Mouse (Mus musculus) liver, postnatal 0 days (tissue): ENCODE measurements around the gene Ppp4r3a. TPM values are rescaled to one million over a fixed set of nuclear protein-coding genes. Genes with fewer than 3 reads are reported as not detected.

Experiments
- ATAC-seq: fragments of 200-750 bp; cut with Nextera tagmentation; 2 replicates; pipeline ENCODE4 v1.8.0; 2017; ENCODE audit warnings: mild to moderate bottlenecking, moderate library complexity
- DNase-seq: peaks from one replicate; pipeline ENCODE4 v3.0.0-alpha.2; 2016
- H3K27ac ChIP-seq: fragments of 300-500 bp; sonication (generic); 2 replicates; pipeline ENCODE4 v1.5.1; 2014; ENCODE audit warnings: antibody characterized with exemption, moderate library complexity, mild to moderate bottlenecking, low read depth
- H3K27me3 ChIP-seq: fragments of 300-500 bp; sonication (generic); 2 replicates; pipeline ENCODE4 v1.6.1; 2014; ENCODE audit warnings: low read length, control low read depth, mixed read lengths; ENCODE audit not compliant: insufficient read depth
- H3K36me3 ChIP-seq: fragments of 300-500 bp; sonication (generic); replicated peaks from 2 replicates; pipeline ENCODE4 v1.6.1; 2014; ENCODE audit warnings: mild to moderate bottlenecking, control low read depth, low read length, moderate library complexity, mixed read lengths; ENCODE audit not compliant: insufficient read depth
- H3K4me1 ChIP-seq: fragments of 300-500 bp; sonication (generic); 2 replicates; pipeline ENCODE4 v1.6.1; 2014; ENCODE audit warnings: antibody characterized with exemption, mild to moderate bottlenecking, control low read depth; ENCODE audit not compliant: insufficient read depth
- H3K4me2 ChIP-seq: fragments of 300-500 bp; sonication (generic); 2 replicates; pipeline ENCODE4 v1.6.1; 2014; ENCODE audit warnings: low read depth, mild to moderate bottlenecking, low read length, moderate library complexity, mixed read lengths
- H3K4me3 ChIP-seq: fragments of 300-500 bp; sonication (generic); 2 replicates; pipeline ENCODE4 v1.5.1; 2014; ENCODE audit warnings: low read depth, low read length
- H3K9ac ChIP-seq: fragments of 300-500 bp; sonication (generic); replicated peaks from 2 replicates; pipeline ENCODE4 v1.6.1; 2014; ENCODE audit warnings: mild to moderate bottlenecking, moderate library complexity
- H3K9me3 ChIP-seq: fragments of 300-500 bp; sonication (generic); 2 replicates; pipeline ENCODE4 v1.6.1; 2016; ENCODE audit warnings: mild to moderate bottlenecking, control low read depth, low read length, mixed read lengths
- CTCF ChIP-seq: sonication (generic); IDR thresholded peaks from 2 replicates; pipeline ENCODE4 v1.5.1; 2016; ENCODE audit warnings: antibody characterized with exemption, low read depth
- EP300 ChIP-seq: IDR thresholded peaks from 2 replicates; pipeline ENCODE4 v1.6.1; 2016; ENCODE audit warnings: antibody characterized with exemption, low read depth, mild to moderate bottlenecking
- WGBS: fragments of 180-500 bp; shearing (Covaris S2); extraction: QIAGEN DNeasy Blood & Tissue Kit; methylation state at CpG from one replicate; pipeline ENCODE4 v1.1.7; 2014; ENCODE audit not compliant: insufficient replicate concordance; 5-methylcytosine and 5-hydroxymethylcytosine counted together
- polyA plus RNA-seq: library from polyadenylated mRNA; unstranded; fragments of >200 nt; fragmentation: Nextera tagmentation; extraction: Ambion mirVana; gene quantifications from 2 replicates; pipeline ENCODE4 v1.2.1, GENCODE M21; 2015

The Ppp4r3a gene
- polyA plus RNA-seq, 1 experiment from 2014 or later: 14.1 TPM

- ATAC-seq: no peak
- Histone ChIP-seq H3K27ac (no peak overlapping the region), H3K36me3 (peaks cover 59% of the 10 kb centered on the region), H3K9me3 (no peaks in the 10 kb centered on the region), H3K4me1 (no peaks in the 10 kb centered on the region), H3K4me3 (no peak overlapping the region), H3K27me3 (no peaks in the 10 kb centered on the region), H3K9ac (no peak overlapping the region), H3K4me2 (no peak overlapping the region)
- DNase-seq: no peak
- no peak for TF ChIP-seq CTCF
- no peak for TF ChIP-seq EP300
Measured at GRCm38 (mm10) chr12:101039956-101040355, 43.5 kb downstream of the Ppp4r3a start.

- WGBS: under 1% methylated on average over 37 of the region's 56 CpGs
- ATAC-seq (peak; percentile 91), DNase-seq (peak; percentile 94)
- TF ChIP-seq EP300 (no peak), CTCF (peak; percentile 91)
- Histone ChIP-seq H3K27ac (peak within 1 kb of the TSS; percentile 87), H3K9me3 (no peaks in the 10 kb centered on the region), H3K27me3 (no peaks in the 10 kb centered on the region), H3K9ac (peak within 1 kb of the TSS; percentile 88), H3K4me1 (peaks cover 34% of the 10 kb centered on the region), H3K36me3 (no peaks in the 10 kb centered on the region), H3K4me2 (peak within 1 kb of the TSS; percentile 100), H3K4me3 (peak within 1 kb of the TSS; percentile 90)
Measured at GRCm38 (mm10) chr12:101028954-101029731, 54.4 kb downstream of the Ppp4r3a start, which contains the start of gene Ccdc88c. Ccdc88c (minus strand) TSS chr12:101029056.

GRCm38 (mm10) chr12:101028247-101028953 lies 55.1 kb downstream of the Ppp4r3a start:
- Histone ChIP-seq H3K9ac (peak overlapping the region; percentile 88), H3K4me1 (peaks cover 37% of the 10 kb centered on the region), H3K27ac (peak overlapping the region; percentile 87), H3K4me2 (peak overlapping the region; percentile 100), H3K27me3 (no peaks in the 10 kb centered on the region), H3K4me3 (peak overlapping the region; percentile 90), H3K36me3 (no peaks in the 10 kb centered on the region), H3K9me3 (no peaks in the 10 kb centered on the region)
- WGBS: under 1% methylated on average over 66 of the region's 67 CpGs
- ATAC-seq: no peak
- DNase-seq: no peak
- TF ChIP-seq CTCF: no peak
- TF ChIP-seq EP300: no peak

DNA sequence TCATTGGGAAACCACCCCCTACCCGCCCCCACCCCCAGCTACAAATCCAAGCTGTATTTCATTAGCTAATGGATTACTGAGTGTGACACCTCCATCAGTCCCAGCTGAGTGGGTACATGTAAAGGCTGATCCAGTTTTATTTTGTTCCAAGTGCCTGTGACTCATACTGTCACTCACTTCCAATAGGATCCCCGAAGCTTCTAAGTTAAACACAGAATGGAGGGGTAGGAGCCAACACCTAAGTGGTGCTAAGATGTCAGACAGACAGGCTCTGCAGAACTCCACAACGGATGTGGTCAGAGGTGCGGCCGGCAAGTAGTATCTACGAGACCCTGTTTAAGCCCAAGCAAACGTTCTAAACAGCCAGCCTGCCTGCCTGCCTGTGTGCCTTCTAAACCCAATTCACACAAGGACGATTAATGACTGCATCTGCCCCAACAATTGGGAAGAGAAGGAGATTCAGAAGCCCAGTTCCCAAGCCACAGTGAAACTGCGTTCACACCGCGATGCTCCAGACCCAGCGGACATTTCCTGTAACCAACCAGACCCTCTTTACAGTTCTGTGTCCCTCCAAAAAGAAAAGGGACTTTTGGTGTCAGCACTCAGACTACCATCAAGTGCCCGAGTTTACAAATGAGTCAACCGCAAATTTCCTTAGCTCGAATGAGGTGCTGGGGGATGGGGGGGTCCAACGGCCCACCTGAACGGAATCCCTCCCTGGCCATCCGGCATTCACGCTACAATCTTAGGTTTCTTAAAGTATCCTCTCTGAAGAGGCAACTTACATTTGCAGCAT lies 55.9 kb downstream of the Ppp4r3a start:
- H3K4me3 ChIP-seq: peak overlapping the region; percentile 90
- H3K4me2 ChIP-seq: peak overlapping the region; percentile 100
- peak overlapping the region; percentile 88 for H3K9ac ChIP-seq
- no peaks in the 10 kb centered on the region for H3K9me3 ChIP-seq
- H3K27ac ChIP-seq: peak overlapping the region; percentile 87; the same call in 1 of the 2 replicates
- peak; percentile 46 for DNase-seq
- TF ChIP-seq EP300: no peak
- no peak for TF ChIP-seq CTCF
- H3K36me3 ChIP-seq: no peaks in the 10 kb centered on the region
- H3K27me3 ChIP-seq: no peaks in the 10 kb centered on the region
- WGBS: 4% methylated on average over 19 of the region's 19 CpGs
- peaks cover 43% of the 10 kb centered on the region for H3K4me1 ChIP-seq
- no peak for ATAC-seq

DNA sequence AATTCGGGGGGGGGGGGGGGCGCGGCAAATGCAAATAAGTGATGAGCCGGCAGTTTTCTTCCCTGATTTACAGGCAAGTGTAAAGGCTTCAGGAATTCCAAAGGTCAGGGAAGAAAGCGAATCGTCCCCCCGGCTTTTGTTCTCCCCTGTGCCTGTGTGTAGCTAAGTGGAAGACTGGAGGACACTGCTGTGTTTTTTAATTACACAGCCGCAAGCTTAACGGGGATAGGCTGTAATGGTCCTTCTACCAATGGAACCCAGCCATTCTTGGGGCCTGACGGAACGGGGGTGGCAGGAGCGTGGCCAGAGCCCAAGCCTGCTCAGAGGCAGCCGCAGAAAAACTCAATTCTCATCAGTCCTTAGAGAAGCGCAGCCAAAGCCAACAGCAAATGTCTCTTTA lies 56.6 kb downstream of the Ppp4r3a start:
- Histone ChIP-seq H3K36me3 (0 out of 2 replicates have a peak, but pooled peaks cover 2% of the 10 kb centered on the region), H3K9me3 (no peaks in the 10 kb centered on the region), H3K27ac (peak overlapping the region; percentile 41; the same call in 1 of the 2 replicates), H3K9ac (peak overlapping the region; percentile 88), H3K4me1 (peaks cover 43% of the 10 kb centered on the region), H3K4me2 (peak overlapping the region; percentile 100), H3K27me3 (no peaks in the 10 kb centered on the region), H3K4me3 (peak overlapping the region; percentile 90)
- DNase-seq (no peak), ATAC-seq (no peak)
- TF ChIP-seq CTCF: no peak
- no peak for TF ChIP-seq EP300
- WGBS: 35% methylated on average over 12 of the region's 14 CpGs

GRCm38 (mm10) chr12:101026518-101026917 lies 57.0 kb downstream of the Ppp4r3a start:
- TF ChIP-seq EP300 (no peak), CTCF (no peak)
- Histone ChIP-seq H3K27me3 (no peaks in the 10 kb centered on the region), H3K4me1 (peaks cover 43% of the 10 kb centered on the region), H3K27ac (peak overlapping the region; percentile 41; the same call in 1 of the 2 replicates), H3K36me3 (0 out of 2 replicates have a peak, but pooled peaks cover 4% of the 10 kb centered on the region), H3K9me3 (no peaks in the 10 kb centered on the region), H3K4me2 (peak overlapping the region; percentile 100), H3K9ac (peak overlapping the region; percentile 88; the same call in 1 of the 2 replicates), H3K4me3 (peak overlapping the region; percentile 90)
- WGBS: 45% methylated on average over 7 of the region's 7 CpGs
- DNase-seq: no peak
- ATAC-seq: no peak
